Mouse (Mus musculus): ENCODE results near the gene A930017K11Rik.

DNA sequence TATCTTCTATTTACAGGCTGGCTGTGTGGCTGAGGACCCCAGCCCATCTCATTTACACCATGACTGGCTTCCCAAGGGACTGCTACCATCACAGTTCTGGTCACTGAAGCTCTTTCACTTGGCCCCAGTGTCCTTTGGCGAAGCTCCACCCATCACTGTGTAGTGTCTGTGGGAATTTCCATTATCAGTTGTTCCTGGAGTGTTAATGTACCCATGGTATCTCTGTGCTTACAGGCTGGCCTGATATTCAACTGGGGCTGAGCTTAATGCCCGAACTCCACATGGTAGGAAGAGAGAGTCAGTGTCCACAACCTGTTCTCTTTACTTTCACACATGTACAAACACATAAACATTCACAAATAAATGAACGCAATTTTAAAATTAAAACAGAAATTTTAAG is 41.1 kb upstream of the A930017K11Rik start:
- TF ChIP-seq POLR2A (IDR thresholded peaks at IDR 0.05; ENCODE audit: control insufficient read depth in 1 of 2, insufficient read depth in 1 of 2, low read depth in 1 of 2, low read length in 2 of 2, poor library complexity in 1 of 2) (no peak), ELF1 (IDR thresholded peaks at IDR 0.05; ENCODE audit: low read depth, low read length) (no peak), CTCF (IDR thresholded peaks at IDR 0.05 in 2 of 3, conservative IDR thresholded peaks at IDR 0.05 in 1 of 3; ENCODE audit: control insufficient read depth in 1 of 3, insufficient read depth in 1 of 3, low read depth in 2 of 3, low read length in 3 of 3, poor library complexity in 1 of 3, severe bottlenecking in 1 of 3) (no peak)

All from MEL (cell line).